In the genomic region with DNA sequence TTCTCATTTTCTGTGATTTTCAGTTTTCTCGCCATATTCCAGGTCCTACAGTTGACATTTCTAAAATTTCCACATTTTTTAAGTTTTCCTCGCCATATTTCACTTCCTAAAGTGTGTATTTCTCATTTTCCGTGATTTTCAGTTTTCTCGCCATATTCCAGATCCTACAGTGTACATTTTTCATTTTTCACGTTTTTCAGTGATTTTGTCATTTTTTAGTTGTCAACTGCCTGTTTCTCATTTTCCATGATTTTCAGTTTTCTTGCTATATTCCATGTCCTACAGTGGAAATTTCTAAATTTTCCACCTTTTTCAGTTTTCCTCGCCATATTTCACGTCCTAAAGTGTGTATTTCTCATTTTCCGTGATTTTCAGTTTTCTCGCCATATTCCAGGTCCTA, we compare ENCODE assay signal across 15 mouse cellular contexts. TPM values are rescaled to one million over a fixed set of nuclear protein-coding genes. Genes with fewer than 3 reads are reported as not detected.
A peak's percentile ranks its signal among the peaks of the same experiment; 100 is the strongest.
DNase-seq lines count a peak whose midpoint lies in the region; ATAC-seq and TF ChIP-seq lines count a peak whose summit lies in the region.
"Not testable (repeated sequence)": the region's sequence is repeated elsewhere in the genome, so short reads cannot be mapped to it uniquely, and the experiment has no call there.
"Had no signal": no experiment of that assay in that cellular context is flagged by ENCODE, and none has a peak within 500 bp of the region (broad histone marks: within the 10 kb centered on the region; RNA-seq: fewer than 3 reads in every experiment).

No protein-coding gene starts in this region.

- H3K4me1 ChIP-seq in embryonic facial prominence, embryonic 15.5 days; heart, embryonic 10.5 days; intestine, embryonic 15.5 days (replicated peaks); lung, embryonic 14.5 days (ENCODE audit: insufficient read depth); stomach, embryonic 15.5 days: not testable (repeated sequence)

- not testable (repeated sequence) for TF ChIP-seq POLR2A in brain, embryonic 14.5 days (IDR thresholded peaks at IDR 0.05; ENCODE audit: borderline replicate concordance, extremely low read depth, insufficient read depth, insufficient read length, poor library complexity, severe bottlenecking)

- DNase-seq in CD4-positive helper T cell, adult 2 months (ENCODE audit: low read depth, low spot score): peak; percentile 9
- peak; percentile 16 for DNase-seq in brain, embryonic 14.5 days (ENCODE audit: low read depth)
- DNase-seq in heart, embryonic 10.5 days (ENCODE audit: low spot score): peak; percentile 75
- DNase-seq in lung, embryonic 14.5 days: peak; percentile 35

- H3K4me2 ChIP-seq in embryonic facial prominence, embryonic 15.5 days (replicated peaks); intestine, embryonic 15.5 days (replicated peaks); lung, embryonic 14.5 days; stomach, embryonic 15.5 days: not testable (repeated sequence)

- H3K4me3 ChIP-seq in embryonic facial prominence, embryonic 15.5 days (replicated peaks); heart, embryonic 10.5 days; intestine, embryonic 15.5 days (replicated peaks); lung, embryonic 14.5 days (ENCODE audit: low read depth, low read length); stomach, embryonic 15.5 days (replicated peaks): not testable (repeated sequence)

- 75% methylated on average over 8 of the region's 9 CpGs for WGBS in embryonic facial prominence, embryonic 15.5 days
- 71% methylated on average over 8 of the region's 9 CpGs for WGBS in heart, embryonic 10.5 days
- WGBS in intestine, embryonic 15.5 days: 76% methylated on average over 8 of the region's 9 CpGs
- WGBS in lung, embryonic 14.5 days: 74% methylated on average over 7 of the region's 9 CpGs
- 77% methylated on average over 8 of the region's 9 CpGs for WGBS in stomach, embryonic 15.5 days

- not testable (repeated sequence) for H3K27ac ChIP-seq in embryonic facial prominence, embryonic 15.5 days (replicated peaks); heart, embryonic 10.5 days; intestine, embryonic 15.5 days; lung, embryonic 14.5 days (ENCODE audit: low read depth); stomach, embryonic 15.5 days

- not testable (repeated sequence) for TF ChIP-seq CTCF in brain, embryonic 14.5 days (IDR thresholded peaks at IDR 0.05; ENCODE audit: borderline replicate concordance, extremely low read depth, insufficient read depth, insufficient read length); lung, embryonic 14.5 days (IDR thresholded peaks at IDR 0.05; ENCODE audit: low read depth)

- not testable (repeated sequence) for H3K27me3 ChIP-seq in embryonic facial prominence, embryonic 15.5 days; heart, embryonic 10.5 days (ENCODE audit: insufficient read depth, poor library complexity, severe bottlenecking); intestine, embryonic 15.5 days (replicated peaks); lung, embryonic 14.5 days (ENCODE audit: insufficient read depth, low read length); stomach, embryonic 15.5 days (replicated peaks)

- H3K9me3 ChIP-seq in embryonic facial prominence, embryonic 15.5 days (replicated peaks); heart, embryonic 10.5 days; intestine, embryonic 15.5 days; lung, embryonic 14.5 days (ENCODE audit: low read depth, low read length); stomach, embryonic 15.5 days: not testable (repeated sequence)

- H3K9ac ChIP-seq in embryonic facial prominence, embryonic 15.5 days; intestine, embryonic 15.5 days; lung, embryonic 14.5 days; stomach, embryonic 15.5 days: not testable (repeated sequence)

- ATAC-seq in embryonic facial prominence, embryonic 15.5 days (ENCODE audit: insufficient number of reproducible peaks, low FRiP score, low TSS enrichment, low read depth): peak; percentile 32
- 0 out of 2 replicates have a peak, but pooled peaks have one; percentile 35 for ATAC-seq in intestine, embryonic 15.5 days
- ATAC-seq in lung, embryonic 14.5 days (ENCODE audit: insufficient read depth): not testable (repeated sequence)
- ATAC-seq in monocyte, adult 5-6 weeks (replicated peaks; ENCODE audit: insufficient number of reproducible peaks, low FRiP score, low TSS enrichment, poor library complexity, severe bottlenecking): peak; percentile 33; the same call in 1 of the 2 replicates
- ATAC-seq in stomach, embryonic 15.5 days (ENCODE audit: insufficient read depth, low FRiP score, low read depth): peak; percentile 18; the same call in 1 of the 2 replicates

- H3K36me3 ChIP-seq in embryonic facial prominence, embryonic 15.5 days; heart, embryonic 10.5 days; intestine, embryonic 15.5 days; lung, embryonic 14.5 days (ENCODE audit: insufficient read depth); stomach, embryonic 15.5 days: not testable (repeated sequence)

RNA-seq across cellular contexts. Expression of a gene that starts 4.1 kb away (rescaled TPM):
- 0.24 and 1.1 TPM in 2 replicates for polyA plus RNA-seq in brain, embryonic 14.5 days (2012; rRNA removed)
- polyA plus RNA-seq in embryonic facial prominence, embryonic 15.5 days (2015; fragmentation: Nextera tagmentation; extraction: Ambion mirVana): not detected in 2 replicates
- not detected in 2 replicates for polyA plus RNA-seq in heart, embryonic 10.5 days (2016; fragmentation: Nextera tagmentation; extraction: Ambion mirVana)
- polyA plus RNA-seq in intestine, embryonic 15.5 days (2015; fragmentation: Nextera tagmentation; extraction: Ambion mirVana): not detected in 2 replicates
- not detected in 2 replicates for polyA plus RNA-seq in lung, embryonic 14.5 days (2014; fragmentation: Nextera tagmentation; extraction: Ambion mirVana)
- 3.6 to 13.9 TPM (median 4.9 TPM) in 3 replicates for total RNA-seq in monocyte, adult 5-6 weeks (2017)
- polyA plus RNA-seq in stomach, embryonic 15.5 days (2015; fragmentation: Nextera tagmentation; extraction: Ambion mirVana): not detected in 2 replicates
- total RNA-seq: CH12.LX; gastrocnemius, postnatal 25 days; heart, postnatal 10 days had no signal
- polyA plus RNA-seq: adrenal gland, adult 2 months; cerebellum, adult 2 months; kidney, embryonic 15.5 days; liver, embryonic 12.5 days had no signal

RNA-seq across cellular contexts. Expression of a gene that starts 5.7 kb away (rescaled TPM):
- polyA plus RNA-seq in brain, embryonic 14.5 days (2012; rRNA removed): 0.14 and 0.57 TPM in 2 replicates
- not detected in 2 replicates for polyA plus RNA-seq in embryonic facial prominence, embryonic 15.5 days (2015; fragmentation: Nextera tagmentation; extraction: Ambion mirVana)
- not detected in 2 replicates for polyA plus RNA-seq in heart, embryonic 10.5 days (2016; fragmentation: Nextera tagmentation; extraction: Ambion mirVana)
- not detected in 2 replicates for polyA plus RNA-seq in intestine, embryonic 15.5 days (2015; fragmentation: Nextera tagmentation; extraction: Ambion mirVana)
- not detected in 2 replicates for polyA plus RNA-seq in lung, embryonic 14.5 days (2014; fragmentation: Nextera tagmentation; extraction: Ambion mirVana)
- 2.2 to 13.2 TPM (median 2.9 TPM) in 3 replicates for total RNA-seq in monocyte, adult 5-6 weeks (2017)
- polyA plus RNA-seq in stomach, embryonic 15.5 days (2015; fragmentation: Nextera tagmentation; extraction: Ambion mirVana): not detected in 2 replicates
- total RNA-seq: gastrocnemius, postnatal 25 days; heart, postnatal 10 days had no signal
- polyA plus RNA-seq: adrenal gland, adult 2 months; cerebellum, adult 2 months; liver, embryonic 12.5 days had no signal

RNA-seq across cellular contexts. Expression of a gene that starts 6.5 kb away (rescaled TPM):
- not detected in 2 replicates for polyA plus RNA-seq in brain, embryonic 14.5 days (2012; rRNA removed)
- not detected in 2 replicates for polyA plus RNA-seq in embryonic facial prominence, embryonic 15.5 days (2015; fragmentation: Nextera tagmentation; extraction: Ambion mirVana)
- polyA plus RNA-seq in heart, embryonic 10.5 days (2016; fragmentation: Nextera tagmentation; extraction: Ambion mirVana): not detected in 2 replicates
- polyA plus RNA-seq in intestine, embryonic 15.5 days (2015; fragmentation: Nextera tagmentation; extraction: Ambion mirVana): not detected in 2 replicates
- not detected in 2 replicates for polyA plus RNA-seq in lung, embryonic 14.5 days (2014; fragmentation: Nextera tagmentation; extraction: Ambion mirVana)
- total RNA-seq in monocyte, adult 5-6 weeks (2017): 1.5 to 1.6 TPM in 2 of 3 replicates, not detected in the other
- polyA plus RNA-seq in stomach, embryonic 15.5 days (2015; fragmentation: Nextera tagmentation; extraction: Ambion mirVana): not detected in 2 replicates
- total RNA-seq: adrenal gland, adult 2 months; CH12.LX; gastrocnemius, postnatal 25 days; heart, postnatal 10 days had no signal
- polyA plus RNA-seq: adrenal gland, adult 2 months; cerebellum, adult 2 months; kidney, embryonic 15.5 days; liver, embryonic 12.5 days had no signal

RNA-seq across cellular contexts. Expression of a gene that starts 8.2 kb away (rescaled TPM):
- polyA plus RNA-seq in brain, embryonic 14.5 days (2012; rRNA removed): not detected in 2 replicates
- polyA plus RNA-seq in embryonic facial prominence, embryonic 15.5 days (2015; fragmentation: Nextera tagmentation; extraction: Ambion mirVana): not detected in 2 replicates
- polyA plus RNA-seq in heart, embryonic 10.5 days (2016; fragmentation: Nextera tagmentation; extraction: Ambion mirVana): not detected in 2 replicates
- polyA plus RNA-seq in intestine, embryonic 15.5 days (2015; fragmentation: Nextera tagmentation; extraction: Ambion mirVana): not detected in 2 replicates
- polyA plus RNA-seq in lung, embryonic 14.5 days (2014; fragmentation: Nextera tagmentation; extraction: Ambion mirVana): not detected in 2 replicates
- 8.3 to 8.9 TPM in 2 of 3 replicates, not detected in the other for total RNA-seq in monocyte, adult 5-6 weeks (2017)
- not detected in 2 replicates for polyA plus RNA-seq in stomach, embryonic 15.5 days (2015; fragmentation: Nextera tagmentation; extraction: Ambion mirVana)
- total RNA-seq: adrenal gland, adult 2 months; CH12.LX; gastrocnemius, postnatal 25 days; heart, postnatal 10 days had no signal
- polyA plus RNA-seq: adrenal gland, adult 2 months; cerebellum, adult 2 months; kidney, embryonic 15.5 days; liver, embryonic 12.5 days had no signal

RNA-seq across cellular contexts. Expression of a gene that starts 9.9 kb away (rescaled TPM):
- polyA plus RNA-seq in brain, embryonic 14.5 days (2012; rRNA removed): 0.72 and 3.2 TPM in 2 replicates
- not detected in 2 replicates for polyA plus RNA-seq in embryonic facial prominence, embryonic 15.5 days (2015; fragmentation: Nextera tagmentation; extraction: Ambion mirVana)
- polyA plus RNA-seq in heart, embryonic 10.5 days (2016; fragmentation: Nextera tagmentation; extraction: Ambion mirVana): not detected in 2 replicates
- polyA plus RNA-seq in intestine, embryonic 15.5 days (2015; fragmentation: Nextera tagmentation; extraction: Ambion mirVana): 0.30 TPM in 1 of 2 replicates, not detected in the other
- polyA plus RNA-seq in lung, embryonic 14.5 days (2014; fragmentation: Nextera tagmentation; extraction: Ambion mirVana): not detected in 2 replicates
- total RNA-seq in monocyte, adult 5-6 weeks (2017): 12.8 to 35.6 TPM (median 16.9 TPM) in 3 replicates
- polyA plus RNA-seq in stomach, embryonic 15.5 days (2015; fragmentation: Nextera tagmentation; extraction: Ambion mirVana): 0.24 TPM in 1 of 2 replicates, not detected in the other
- total RNA-seq: gastrocnemius, postnatal 25 days; heart, postnatal 10 days had no signal
- polyA plus RNA-seq: adrenal gland, adult 2 months; kidney, embryonic 15.5 days; liver, embryonic 12.5 days had no signal

Comparison
In these comparisons a context has a peak if more than half of its experiments do, and no peak if none do; other contexts are left out.
1. DNase-seq: peak in every context shown above with its lines; median percentile 75 in heart, embryonic 10.5 days; 35 in lung, embryonic 14.5 days; 16 in brain, embryonic 14.5 days; 9 in CD4-positive helper T cell, adult 2 months.